Mouse (Mus musculus) CH12.LX (cell line): ENCODE results near the gene Klhdc4.

ENCODE experiments used
- CTCF ChIP-seq, 2 experiments: IDR thresholded peaks in 1 of 2; conservative IDR thresholded peaks in 1 of 2; 2 replicates each; pipeline ENCODE4 v1.5.1; 2011 to 2012; ENCODE audit warnings: low read depth in 2 of 2, low read length in 2 of 2, improper control_type of control experiment in 1 of 2, inconsistent platforms in 1 of 2, mild to moderate bottlenecking in 1 of 2, moderate library complexity in 1 of 2
- ELF1 ChIP-seq: IDR thresholded peaks from 2 replicates; pipeline ENCODE4 v1.6.1; 2014; ENCODE audit warnings: low read depth, mild to moderate bottlenecking, inconsistent platforms, low read length, improper control_type of control experiment
- EP300 ChIP-seq: IDR thresholded peaks from 2 replicates; pipeline ENCODE4 v1.6.1; 2011; ENCODE audit warnings: low read length, improper control_type of control experiment
- MAX ChIP-seq: IDR thresholded peaks from 2 replicates; pipeline ENCODE4 v1.6.1; 2011; ENCODE audit warnings: low read length, improper control_type of control experiment
- MYC ChIP-seq: IDR thresholded peaks from 2 replicates; pipeline ENCODE4 v1.6.1; 2011; ENCODE audit warnings: low read depth, mild to moderate bottlenecking, improper control_type of control experiment, low read length
- NELFE ChIP-seq: IDR thresholded peaks from 2 replicates; pipeline ENCODE4 v1.6.1; 2011; ENCODE audit warnings: low read depth, low read length, improper control_type of control experiment
- NRF1 ChIP-seq: IDR thresholded peaks from 2 replicates; pipeline ENCODE4 v1.6.1; 2014; ENCODE audit warnings: low read depth, mild to moderate bottlenecking, inconsistent platforms, low read length, improper control_type of control experiment, moderate library complexity
- POLR2A ChIP-seq: IDR thresholded peaks from 2 replicates; pipeline ENCODE4 v1.6.1; 2011; ENCODE audit warnings: low read depth, mild to moderate bottlenecking, improper control_type of control experiment, low read length
- POLR2AphosphoS2 ChIP-seq: IDR thresholded peaks from 2 replicates; pipeline ENCODE4 v1.6.1; 2011; ENCODE audit warnings: low read depth, low read length, improper control_type of control experiment
- SMC3 ChIP-seq: IDR thresholded peaks from 2 replicates; pipeline ENCODE4 v1.6.1; 2011; ENCODE audit warnings: low read depth, low read length, improper control_type of control experiment
- USF1 ChIP-seq: IDR thresholded peaks from 2 replicates; pipeline ENCODE4 v1.6.1; 2014; ENCODE audit warnings: low read depth, mild to moderate bottlenecking, inconsistent platforms, low read length, improper control_type of control experiment
- USF2 ChIP-seq: conservative IDR thresholded peaks from 2 replicates; pipeline ENCODE4 v1.6.1; 2011; ENCODE audit warnings: low read depth, low read length, improper control_type of control experiment
- ZNF384 ChIP-seq: IDR thresholded peaks from 2 replicates; pipeline ENCODE4 v1.6.1; 2012; ENCODE audit warnings: low read depth, low read length, improper control_type of control experiment, inconsistent platforms

DNA sequence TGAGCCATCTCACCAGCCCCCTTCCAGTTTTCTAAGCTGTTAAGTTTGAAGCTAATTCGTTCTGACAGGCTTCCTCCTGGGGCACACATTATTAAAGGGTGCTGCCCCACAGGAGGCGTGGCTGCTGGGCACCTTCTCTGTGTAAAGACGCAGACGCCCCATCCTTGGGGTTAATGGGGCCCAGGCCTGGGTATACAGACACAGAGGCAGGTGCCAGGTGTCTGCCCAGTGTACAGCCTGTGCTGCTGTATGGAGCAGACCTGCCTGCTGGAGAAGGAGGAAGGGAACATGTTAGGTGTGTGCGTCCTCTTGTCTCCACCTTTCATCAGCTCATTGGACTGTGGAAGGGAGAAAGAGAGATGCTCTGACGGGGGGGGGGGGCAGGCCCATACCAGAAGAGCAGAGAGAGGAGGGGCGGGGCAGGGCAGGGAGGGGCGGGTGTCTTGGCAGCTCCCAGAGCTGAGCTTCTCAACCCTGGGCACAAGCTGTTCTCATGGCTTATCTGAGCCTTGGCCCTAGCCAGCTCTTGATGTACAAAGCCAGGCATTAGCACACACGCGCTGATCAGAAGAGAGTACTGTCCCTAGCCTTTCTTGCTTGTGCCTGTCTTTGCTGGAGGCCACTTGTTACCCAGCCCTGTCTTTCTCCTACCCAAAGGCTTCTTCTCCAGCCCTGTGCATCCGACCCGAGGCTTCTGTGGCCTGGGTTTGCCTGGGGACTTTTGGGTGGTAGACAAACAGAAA, 32.6 kb upstream of the Klhdc4 start:
- TF ChIP-seq CTCF (conservative IDR thresholded peaks at IDR 0.05 in 1 of 2, IDR thresholded peaks at IDR 0.05 in 1 of 2; ENCODE audit: low read depth in 2 of 2, low read length in 2 of 2) = no peak
- no peak for TF ChIP-seq EP300
- TF ChIP-seq POLR2A = no peak
- no peak for TF ChIP-seq USF1
- TF ChIP-seq ZNF384 = no peak
- no peak for TF ChIP-seq ELF1
- no peak for TF ChIP-seq NRF1
- no peak for TF ChIP-seq NELFE
- no peak for TF ChIP-seq MAX
- no peak for TF ChIP-seq USF2
- TF ChIP-seq POLR2AphosphoS2 = no peak
- no peak for TF ChIP-seq SMC3
- TF ChIP-seq MYC = no peak
